Mouse (Mus musculus) myocyte (in vitro differentiated cells): ENCODE data around the gene Mtg1. TPM values are rescaled to one million over a fixed set of nuclear protein-coding genes. Genes with fewer than 3 reads are reported as not detected.

Experiments
- H3K27me3 ChIP-seq: one replicate; pipeline ENCODE4 v1.6.1; 2011; ENCODE audit not compliant: control insufficient read depth, insufficient read depth, insufficient read length
- H3K36me3 ChIP-seq: one replicate; pipeline ENCODE4 v1.6.1; 2011; ENCODE audit not compliant: control insufficient read depth, insufficient read depth
- H3K4me2 ChIP-seq: one replicate; pipeline ENCODE4 v1.6.1; 2011; ENCODE audit warnings: low read depth, control low read depth
- H3K4me3 ChIP-seq: one replicate; pipeline ENCODE4 v1.5.1; 2011; ENCODE audit warnings: mild to moderate bottlenecking, control low read depth, moderate library complexity
- H3K79me2 ChIP-seq: one replicate; pipeline ENCODE4 v1.6.1; 2011; ENCODE audit not compliant: control insufficient read depth, insufficient read depth
- H3ac ChIP-seq: one replicate; pipeline ENCODE4 v1.6.1; 2011; ENCODE audit not compliant: control insufficient read depth, insufficient read length
- CEBPB ChIP-seq: IDR thresholded peaks from 2 replicates; pipeline ENCODE4 v1.6.1; 2011; ENCODE audit warnings: mild to moderate bottlenecking, moderate library complexity; ENCODE audit not compliant: poor library complexity, insufficient read depth, severe bottlenecking
- E2F4 ChIP-seq: IDR thresholded peaks from one replicate; pipeline ENCODE4 v1.6.1; 2011; ENCODE audit warnings: mild to moderate bottlenecking, control low read depth, moderate library complexity; ENCODE audit not compliant: insufficient read depth
- MAX ChIP-seq: IDR thresholded peaks from one replicate; pipeline ENCODE4 v1.6.1; 2011; ENCODE audit warnings: low read depth, mild to moderate bottlenecking, control low read depth
- MYOD1 ChIP-seq, 3 experiments: IDR thresholded peaks; one replicate each; pipeline ENCODE4 v1.6.1; 2011; ENCODE audit warnings: control low read depth in 2 of 3, low read depth in 2 of 3, mild to moderate bottlenecking in 2 of 3, moderate library complexity in 1 of 3; ENCODE audit not compliant: insufficient read length in 2 of 3, control insufficient read depth in 1 of 3
- MYOG ChIP-seq, 3 experiments: IDR thresholded peaks; one replicate each; pipeline ENCODE4 v1.6.1; 2011; ENCODE audit warnings: control low read depth in 2 of 3, low read depth in 2 of 3, mild to moderate bottlenecking in 2 of 3; ENCODE audit not compliant: insufficient read length in 2 of 3, control insufficient read depth in 1 of 3, insufficient read depth in 1 of 3
- POLR2A ChIP-seq: IDR thresholded peaks from one replicate; pipeline ENCODE4 v1.6.1; 2011; ENCODE audit warnings: low read depth, mild to moderate bottlenecking, control low read depth, moderate library complexity; ENCODE audit not compliant: insufficient read length
- POLR2AphosphoS2 ChIP-seq: IDR thresholded peaks from one replicate; pipeline ENCODE4 v1.6.1; 2011; ENCODE audit warnings: low read depth, control low read depth; ENCODE audit not compliant: insufficient read length
- REST ChIP-seq: IDR thresholded peaks from one replicate; pipeline ENCODE4 v1.6.1; 2011; ENCODE audit warnings: mild to moderate bottlenecking, control low read depth, moderate library complexity; ENCODE audit not compliant: insufficient read depth, insufficient read length
- SRF ChIP-seq: IDR thresholded peaks from one replicate; pipeline ENCODE4 v1.6.1; 2011; ENCODE audit warnings: low read depth; ENCODE audit not compliant: control insufficient read depth, insufficient read length
- TCF12 ChIP-seq: IDR thresholded peaks from one replicate; pipeline ENCODE4 v1.6.1; 2011; ENCODE audit warnings: mild to moderate bottlenecking, control low read depth; ENCODE audit not compliant: poor library complexity, insufficient read depth, severe bottlenecking
- TCF3 ChIP-seq: IDR thresholded peaks from one replicate; pipeline ENCODE4 v1.6.1; 2011; ENCODE audit warnings: low read depth, control low read depth; ENCODE audit not compliant: insufficient read length
- USF1 ChIP-seq: IDR thresholded peaks from one replicate; pipeline ENCODE4 v1.6.1; 2011; ENCODE audit warnings: low read depth, mild to moderate bottlenecking, control low read depth, moderate library complexity
- polyA plus RNA-seq: library from polyadenylated mRNA; unstranded; fragments of >200 nt; fragmentation: generic; extraction: Trizol; gene quantifications from one replicate; pipeline ENCODE4 v1.2.1, GENCODE M21; 2012; ENCODE audit warnings: missing spikeins

Gene Mtg1
- polyA plus RNA-seq, 1 experiment: 23.3 TPM

- H3ac ChIP-seq: no peak overlapping the region
- H3K79me2 ChIP-seq: no peaks in the 10 kb centered on the region
- H3K27me3 ChIP-seq: no peaks in the 10 kb centered on the region
- no peak overlapping the region for H3K4me3 ChIP-seq
- no peaks in the 10 kb centered on the region for H3K36me3 ChIP-seq
- TF ChIP-seq MYOD1 (IDR thresholded peaks at IDR 0.05; ENCODE audit: control insufficient read depth in 1 of 3, insufficient read length in 2 of 3, low read depth in 2 of 3) (no peak), TCF12 (no peak), SRF (no peak), E2F4 (no peak), POLR2A (no peak), TCF3 (no peak), USF1 (no peak), MAX (no peak), POLR2AphosphoS2 (no peak), CEBPB (no peak), REST (no peak), MYOG (IDR thresholded peaks at IDR 0.05; ENCODE audit: control insufficient read depth in 1 of 3, insufficient read depth in 1 of 3, insufficient read length in 2 of 3, low read depth in 2 of 3) (no peak)
- no peak overlapping the region for H3K4me2 ChIP-seq
Measured at GRCm38 (mm10) chr7:140144550-140144949, 7.2 kb downstream of the Mtg1 start.

GRCm38 (mm10) chr7:140153383-140153782, 16.0 kb downstream of the Mtg1 start:
- Histone ChIP-seq H3K79me2 (no peaks in the 10 kb centered on the region), H3ac (no peak overlapping the region), H3K4me3 (no peak overlapping the region), H3K36me3 (no peaks in the 10 kb centered on the region), H3K4me2 (no peak overlapping the region), H3K27me3 (peaks cover 5% of the 10 kb centered on the region)
- TF ChIP-seq REST: no peak

GRCm38 (mm10) chr7:140153829-140154217, 16.5 kb downstream of the Mtg1 start:
- Histone ChIP-seq H3K4me3 (no peak overlapping the region), H3K27me3 (peaks cover 5% of the 10 kb centered on the region), H3K4me2 (no peak overlapping the region)

GRCm38 (mm10) chr7:140154218-140154927, 17.0 kb downstream of the Mtg1 start, which contains the start of gene Sprn:
Gene Sprn (minus strand): TSS chr7:140154877.
- Histone ChIP-seq H3K4me3 (no peak within 1 kb of the TSS), H3K4me2 (no peak within 1 kb of the TSS), H3K79me2 (no peaks in the 10 kb centered on the region), H3K27me3 (peaks cover 5% of the 10 kb centered on the region), H3K36me3 (no peaks in the 10 kb centered on the region), H3ac (no peak within 1 kb of the TSS)
- TF ChIP-seq CEBPB: no peak
- TF ChIP-seq MYOD1 (IDR thresholded peaks at IDR 0.05; ENCODE audit: control insufficient read depth in 1 of 3, insufficient read length in 2 of 3, low read depth in 2 of 3): no peak
- no peak for TF ChIP-seq MYOG (IDR thresholded peaks at IDR 0.05; ENCODE audit: control insufficient read depth in 1 of 3, insufficient read depth in 1 of 3, insufficient read length in 2 of 3, low read depth in 2 of 3)
- no peak for TF ChIP-seq E2F4
- no peak for TF ChIP-seq TCF12
- TF ChIP-seq REST: no peak
- TF ChIP-seq MAX: no peak
- TF ChIP-seq USF1: no peak
- TF ChIP-seq SRF: no peak
- no peak for TF ChIP-seq TCF3
- TF ChIP-seq POLR2A: no peak
- no peak for TF ChIP-seq POLR2AphosphoS2

More at GRCm38 (mm10) chr7:140153829-140154217, 16.5 kb downstream of the Mtg1 start:
- no peaks in the 10 kb centered on the region for H3K79me2 ChIP-seq
- TF ChIP-seq POLR2AphosphoS2 (no peak), POLR2A (no peak), TCF12 (no peak), E2F4 (no peak), REST (no peak), MAX (no peak), TCF3 (no peak)
- no peak overlapping the region for H3ac ChIP-seq
- no peaks in the 10 kb centered on the region for H3K36me3 ChIP-seq

GRCm38 (mm10) chr7:140160363-140160762, 23.0 kb downstream of the Mtg1 start:
- no peaks in the 10 kb centered on the region for H3K79me2 ChIP-seq
- TF ChIP-seq POLR2AphosphoS2: no peak
- no peak for TF ChIP-seq CEBPB
- no peak for TF ChIP-seq MYOG (IDR thresholded peaks at IDR 0.05; ENCODE audit: control insufficient read depth in 1 of 3, insufficient read depth in 1 of 3, insufficient read length in 2 of 3, low read depth in 2 of 3)
- no peak for TF ChIP-seq MYOD1 (IDR thresholded peaks at IDR 0.05; ENCODE audit: control insufficient read depth in 1 of 3, insufficient read length in 2 of 3, low read depth in 2 of 3)
- TF ChIP-seq REST: no peak
- TF ChIP-seq POLR2A: no peak
- no peak for TF ChIP-seq SRF
- no peak for TF ChIP-seq TCF12
- no peak for TF ChIP-seq TCF3
- no peak for TF ChIP-seq E2F4
- no peak for TF ChIP-seq USF1
- no peak for TF ChIP-seq MAX
- no peak overlapping the region for H3K4me2 ChIP-seq
- H3K36me3 ChIP-seq: no peaks in the 10 kb centered on the region
- H3K4me3 ChIP-seq: no peak overlapping the region
- H3ac ChIP-seq: no peak overlapping the region
- peaks cover 12% of the 10 kb centered on the region for H3K27me3 ChIP-seq
